Mouse (Mus musculus): ENCODE measurements around the gene Id2.

DNA sequence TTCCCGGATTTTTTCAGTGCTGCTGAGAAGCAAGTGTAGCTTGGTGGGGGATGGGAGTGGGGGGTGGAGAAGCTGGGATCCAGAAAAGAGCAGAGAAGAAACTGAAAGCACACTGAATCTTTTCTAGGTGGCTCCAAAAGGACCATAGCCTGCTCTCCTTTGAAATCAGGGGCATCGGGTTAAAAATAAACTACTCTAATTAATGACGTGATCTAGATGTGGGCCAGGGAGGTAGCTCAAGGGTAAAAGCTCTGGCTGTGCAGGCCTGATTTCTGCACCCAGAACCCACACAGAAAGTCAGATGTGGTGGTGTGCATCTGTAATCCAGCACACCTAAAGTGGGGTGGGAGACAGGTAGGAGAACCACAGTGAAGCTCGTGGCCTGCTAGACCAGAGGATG, 30.7 kb upstream of the Id2 start:
- TF ChIP-seq POLR2A (IDR thresholded peaks at IDR 0.05; ENCODE audit: insufficient read length, low read depth) = no peak
- no peak for TF ChIP-seq TCF12 (IDR thresholded peaks at IDR 0.05; ENCODE audit: insufficient read depth, poor library complexity, severe bottlenecking)
- no peak for TF ChIP-seq USF1 (IDR thresholded peaks at IDR 0.05; ENCODE audit: low read depth)
